Mouse (Mus musculus) right cerebral cortex, postnatal 14 days (tissue): ENCODE measurements around the gene Mmp2.

Experiments
- DNase-seq: peaks from one replicate; pipeline ENCODE4 v3.0.0; 2022

The Mmp2 gene

GRCm38 (mm10) chr8:92896611-92897010, 69.5 kb downstream of the Mmp2 start:
- no peak for DNase-seq

- DNase-seq = no peak
Observed at GRCm38 (mm10) chr8:92897794-92898193, 70.7 kb downstream of the Mmp2 start.

- DNase-seq = no peak
Observed at GRCm38 (mm10) chr8:92899590-92899989, 72.5 kb downstream of the Mmp2 start.

GRCm38 (mm10) chr8:92901107-92901506, 74.0 kb downstream of the Mmp2 start, which contains the start of gene Capns2:
Gene Capns2, plus strand, starts transcription at chr8:92901407.
- DNase-seq = no peak

- no peak for DNase-seq
Observed at GRCm38 (mm10) chr8:92902981-92903380, 75.9 kb downstream of the Mmp2 start.
